8 mouse cellular contexts compared by ENCODE assay signal in genomic region chr7:27180036-27180435, GRCm38 (mm10). TPM values are rescaled to one million over a fixed set of nuclear protein-coding genes. Genes with fewer than 3 reads are reported as not detected.
DNase-seq lines count a peak whose midpoint lies in the region; ATAC-seq and TF ChIP-seq lines count a peak whose summit lies in the region.

No protein-coding gene starts in this region.

- no peaks in the 10 kb centered on the region for H3K9me3 ChIP-seq in ES-E14 (ENCODE audit: control insufficient read depth, insufficient read depth, low read depth, low read length)
- no peaks in the 10 kb centered on the region for H3K9me3 ChIP-seq in heart, postnatal 0 days (replicated peaks; ENCODE audit: control insufficient read depth, low read length)
- no peaks in the 10 kb centered on the region for H3K9me3 ChIP-seq in liver, embryonic 13.5 days (replicated peaks)
- no peaks in the 10 kb centered on the region for H3K9me3 ChIP-seq in stomach, embryonic 16.5 days (replicated peaks; ENCODE audit: control insufficient read depth, low read length)

- H3K4me1 ChIP-seq in ES-E14 (ENCODE audit: control insufficient read depth in 2 of 2, insufficient read depth in 2 of 2, low read length in 2 of 2, poor library complexity in 1 of 2): peaks cover 8 to 17% of the 10 kb centered on the region in 2 experiments
- H3K4me1 ChIP-seq in heart, postnatal 0 days (ENCODE audit: control insufficient read depth, insufficient read depth): peaks cover 12% of the 10 kb centered on the region
- peaks cover 38% of the 10 kb centered on the region for H3K4me1 ChIP-seq in liver, embryonic 13.5 days (replicated peaks)
- peaks cover 11% of the 10 kb centered on the region for H3K4me1 ChIP-seq in stomach, embryonic 16.5 days (ENCODE audit: control insufficient read depth, insufficient read depth, low read length)

- H3K27me3 ChIP-seq in heart, postnatal 0 days (ENCODE audit: control insufficient read depth, insufficient read depth, low read length): no peaks in the 10 kb centered on the region
- H3K27me3 ChIP-seq in liver, embryonic 13.5 days: no peaks in the 10 kb centered on the region
- H3K27me3 ChIP-seq in stomach, embryonic 16.5 days (ENCODE audit: control insufficient read depth, insufficient read depth, low read length): no peaks in the 10 kb centered on the region

- peaks cover 7% of the 10 kb centered on the region for H3K36me3 ChIP-seq in ES-E14 (ENCODE audit: control insufficient read depth, insufficient read depth, low read length, poor library complexity, severe bottlenecking)
- H3K36me3 ChIP-seq in heart, postnatal 0 days (replicated peaks; ENCODE audit: control insufficient read depth, insufficient read depth, low read length): peaks cover 11% of the 10 kb centered on the region; the same call in 1 of the 2 replicates
- peaks cover 21% of the 10 kb centered on the region for H3K36me3 ChIP-seq in liver, embryonic 13.5 days
- peaks cover 8% of the 10 kb centered on the region for H3K36me3 ChIP-seq in stomach, embryonic 16.5 days (ENCODE audit: control insufficient read depth, insufficient read depth, low read length)

- no peak for ATAC-seq in cerebellum, adult (ENCODE audit: insufficient number of reproducible peaks, low FRiP score, low TSS enrichment)
- ATAC-seq in heart, postnatal 0 days (ENCODE audit: insufficient read depth, low read depth): no peak
- no peak for ATAC-seq in liver, embryonic 13.5 days (ENCODE audit: low read depth)
- ATAC-seq in stomach, embryonic 16.5 days (ENCODE audit: insufficient read depth, low FRiP score): no peak
- no peak for ATAC-seq in inflammation-experienced regulatory T-cells, adult 6 months

- peak overlapping the region; percentile 55; the same call in 1 of the 2 replicates for H3K9ac ChIP-seq in ES-E14 (ENCODE audit: insufficient read depth, low read depth, low read length, poor library complexity, severe bottlenecking)
- H3K9ac ChIP-seq in heart, postnatal 0 days (replicated peaks; ENCODE audit: low read depth, low read length): no peak overlapping the region
- no peak overlapping the region for H3K9ac ChIP-seq in liver, embryonic 13.5 days
- no peak overlapping the region for H3K9ac ChIP-seq in stomach, embryonic 16.5 days (ENCODE audit: low read length)

- DNase-seq in cerebellum, adult 9-11 months: peak; percentile 62
- DNase-seq in ES-E14 (ENCODE audit: low read depth, low spot score): no peak
- DNase-seq in heart, postnatal 0 days (ENCODE audit: low spot score): peak; percentile 66
- no peak for DNase-seq in liver, embryonic 13.5 days
- no peak for DNase-seq in B cell, adult 2 months

- H3K4me3 ChIP-seq in ES-E14 (ENCODE audit: insufficient read depth in 1 of 2, low read depth in 1 of 2, low read length in 2 of 2, poor library complexity in 1 of 2, severe bottlenecking in 1 of 2): peak overlapping the region; percentile 56 to 83
- H3K4me3 ChIP-seq in heart, postnatal 0 days (ENCODE audit: low read depth, low read length): no peak overlapping the region
- no peak overlapping the region for H3K4me3 ChIP-seq in liver, embryonic 13.5 days (replicated peaks)
- H3K4me3 ChIP-seq in stomach, embryonic 16.5 days (replicated peaks; ENCODE audit: low read length): no peak overlapping the region

- no peak for TF ChIP-seq CTCF in heart, postnatal 0 days (IDR thresholded peaks at IDR 0.05; ENCODE audit: low read depth)

- peak overlapping the region; percentile 83; the same call in 1 of the 2 replicates for H3K27ac ChIP-seq in ES-E14 (ENCODE audit: insufficient read depth, low read depth, low read length, poor library complexity, severe bottlenecking)
- H3K27ac ChIP-seq in heart, postnatal 0 days (ENCODE audit: low read depth): no peak overlapping the region
- peak overlapping the region; percentile 63 for H3K27ac ChIP-seq in liver, embryonic 13.5 days
- peak overlapping the region; percentile 97; the same call in 1 of the 2 replicates for H3K27ac ChIP-seq in stomach, embryonic 16.5 days (ENCODE audit: low read length)

- no peak overlapping the region for H3K4me2 ChIP-seq in heart, postnatal 0 days (ENCODE audit: low read depth, low read length)
- peak overlapping the region; percentile 76 for H3K4me2 ChIP-seq in liver, embryonic 13.5 days
- H3K4me2 ChIP-seq in stomach, embryonic 16.5 days (ENCODE audit: low read depth, low read length): no peak overlapping the region

- no peak for TF ChIP-seq EP300 in heart, postnatal 0 days (IDR thresholded peaks at IDR 0.05; ENCODE audit: low read depth)

- in situ Hi-C loops in ES-E14 (cut with MboI; ENCODE audit: low sequenced_read_pairs in 2 of 2, unreplicated experiment in 2 of 2): no loop called here

- 46% methylated on average over 5 of the region's 5 CpGs for WGBS in heart, postnatal 0 days
- 78% methylated on average over 5 of the region's 5 CpGs for WGBS in liver, embryonic 13.5 days (ENCODE audit: insufficient replicate concordance)
- WGBS in stomach, embryonic 16.5 days: 52% methylated on average over 5 of the region's 5 CpGs

TF ChIP-seq in ES-E14, 5 proteins besides CTCF, POLR2A, EP300 and RAD21:
- TF ChIP-seq HCFC1 (IDR thresholded peaks at IDR 0.05; ENCODE audit: borderline replicate concordance, insufficient read depth, low read length) (no peak), CHD2 (IDR thresholded peaks at IDR 0.05; ENCODE audit: low read depth, low read length) (no peak), MAFK (IDR thresholded peaks at IDR 0.05; ENCODE audit: insufficient read depth, low read depth, low read length) (no peak), ZNF384 (IDR thresholded peaks at IDR 0.05; ENCODE audit: low read depth, low read length) (no peak), ZC3H11A (IDR thresholded peaks at IDR 0.05; ENCODE audit: borderline replicate concordance, low read depth, low read length) (no peak)

RNA-seq across cellular contexts. Expression of gene Gm21983, which starts 0.8 kb away (rescaled TPM):
- 1.3 TPM in 1 of 2 replicates, not detected in the other for total RNA-seq in ES-E14 (2012; rRNA removed)
- total RNA-seq in heart, postnatal 0 days (2014; rRNA removed; ENCODE audit: low replicate concordance): not detected in 2 replicates
- 0.15 TPM in 1 of 2 replicates, not detected in the other for polyA plus RNA-seq in heart, postnatal 0 days (2015; fragmentation: Nextera tagmentation; extraction: Ambion mirVana)
- polyA plus RNA-seq in liver, embryonic 13.5 days (2015; fragmentation: Nextera tagmentation; extraction: Ambion mirVana): 0.46 TPM in 1 of 2 replicates, not detected in the other
- polyA plus RNA-seq in stomach, embryonic 16.5 days (2015; fragmentation: Nextera tagmentation; extraction: Ambion mirVana): not detected in 2 replicates
- polyA plus RNA-seq in inflammation-experienced regulatory T-cells, adult 6 months (2017; shearing (Covaris generic)): not detected

RNA-seq across cellular contexts. Expression of gene Mia, which starts 0.9 kb away (rescaled TPM):
- total RNA-seq in ES-E14 (2012; rRNA removed): 12.5 and 36.3 TPM in 2 replicates
- not detected in 2 replicates for total RNA-seq in heart, postnatal 0 days (2014; rRNA removed; ENCODE audit: low replicate concordance)
- 0.25 and 0.38 TPM in 2 replicates for polyA plus RNA-seq in heart, postnatal 0 days (2015; fragmentation: Nextera tagmentation; extraction: Ambion mirVana)
- 0.85 TPM in 1 of 2 replicates, not detected in the other for polyA plus RNA-seq in liver, embryonic 13.5 days (2015; fragmentation: Nextera tagmentation; extraction: Ambion mirVana)
- 8.0 and 9.3 TPM in 2 replicates for polyA plus RNA-seq in stomach, embryonic 16.5 days (2015; fragmentation: Nextera tagmentation; extraction: Ambion mirVana)
- not detected for polyA plus RNA-seq in inflammation-experienced regulatory T-cells, adult 6 months (2017; shearing (Covaris generic))

RNA-seq across cellular contexts. Expression of gene Rab4b, which starts 1.3 kb away (rescaled TPM):
- 28.3 and 44.2 TPM in 2 replicates for total RNA-seq in ES-E14 (2012; rRNA removed)
- 42.5 and 74.2 TPM in 2 replicates for total RNA-seq in heart, postnatal 0 days (2014; rRNA removed; ENCODE audit: low replicate concordance)
- polyA plus RNA-seq in heart, postnatal 0 days (2015; fragmentation: Nextera tagmentation; extraction: Ambion mirVana): 44.4 and 45.9 TPM in 2 replicates
- 28.5 and 28.6 TPM in 2 replicates for polyA plus RNA-seq in liver, embryonic 13.5 days (2015; fragmentation: Nextera tagmentation; extraction: Ambion mirVana)
- 68.9 and 72.7 TPM in 2 replicates for polyA plus RNA-seq in stomach, embryonic 16.5 days (2015; fragmentation: Nextera tagmentation; extraction: Ambion mirVana)
- polyA plus RNA-seq in inflammation-experienced regulatory T-cells, adult 6 months (2017; shearing (Covaris generic)): 100 to 1,000 TPM; 130 to 162 (median 146) TPM

RNA-seq across cellular contexts. Expression of gene Egln2, which starts 13.4 kb away (rescaled TPM):
- total RNA-seq in ES-E14 (2012; rRNA removed): 53.4 and 56.3 TPM in 2 replicates
- total RNA-seq in heart, postnatal 0 days (2014; rRNA removed; ENCODE audit: low replicate concordance): 71.5 and 76.5 TPM in 2 replicates
- polyA plus RNA-seq in heart, postnatal 0 days (2015; fragmentation: Nextera tagmentation; extraction: Ambion mirVana): 42.1 and 42.8 TPM in 2 replicates
- polyA plus RNA-seq in liver, embryonic 13.5 days (2015; fragmentation: Nextera tagmentation; extraction: Ambion mirVana): 27.6 and 28.7 TPM in 2 replicates
- 55.8 and 56.3 TPM in 2 replicates for polyA plus RNA-seq in stomach, embryonic 16.5 days (2015; fragmentation: Nextera tagmentation; extraction: Ambion mirVana)
- polyA plus RNA-seq in inflammation-experienced regulatory T-cells, adult 6 months (2017; shearing (Covaris generic)): 10 to 100 TPM; 12.0 to 14.1 (median 13.9) TPM

RNA-seq across cellular contexts. Expression of gene BC024978, which starts 15.5 kb away (rescaled TPM):
- 10.4 and 12.0 TPM in 2 replicates for total RNA-seq in ES-E14 (2012; rRNA removed)
- 1.8 and 4.8 TPM in 2 replicates for total RNA-seq in heart, postnatal 0 days (2014; rRNA removed; ENCODE audit: low replicate concordance)
- polyA plus RNA-seq in heart, postnatal 0 days (2015; fragmentation: Nextera tagmentation; extraction: Ambion mirVana): 2.0 and 2.1 TPM in 2 replicates
- polyA plus RNA-seq in liver, embryonic 13.5 days (2015; fragmentation: Nextera tagmentation; extraction: Ambion mirVana): 0.62 and 1.2 TPM in 2 replicates
- polyA plus RNA-seq in stomach, embryonic 16.5 days (2015; fragmentation: Nextera tagmentation; extraction: Ambion mirVana): 3.2 TPM in 2 replicates
- polyA plus RNA-seq in inflammation-experienced regulatory T-cells, adult 6 months (2017; shearing (Covaris generic)): 1 to 10 TPM; 2.2 to 5.9 (median 5.2) TPM

Comparison
In these comparisons a context has a peak if more than half of its experiments do, and no peak if none do; other contexts are left out.
1. DNase-seq: peak in cerebellum, adult 9-11 months (single experiment) and heart, postnatal 0 days (single experiment); none in ES-E14 (single experiment), liver, embryonic 13.5 days (single experiment) and B cell, adult 2 months (0 of 2).
2. H3K4me3 ChIP-seq: peak in ES-E14 (2 of 2); none in heart, postnatal 0 days (single experiment), liver, embryonic 13.5 days (single experiment) and stomach, embryonic 16.5 days (single experiment).